Mouse (Mus musculus): ENCODE data around the gene Ormdl3. TPM values are rescaled to one million over a fixed set of nuclear protein-coding genes. Genes with fewer than 3 reads are reported as not detected.
A peak's percentile ranks its signal among the peaks of the same experiment; 100 is the strongest.

The Ormdl3 gene
- polyA plus RNA-seq, 1 experiment, result 60.2 TPM

DNA sequence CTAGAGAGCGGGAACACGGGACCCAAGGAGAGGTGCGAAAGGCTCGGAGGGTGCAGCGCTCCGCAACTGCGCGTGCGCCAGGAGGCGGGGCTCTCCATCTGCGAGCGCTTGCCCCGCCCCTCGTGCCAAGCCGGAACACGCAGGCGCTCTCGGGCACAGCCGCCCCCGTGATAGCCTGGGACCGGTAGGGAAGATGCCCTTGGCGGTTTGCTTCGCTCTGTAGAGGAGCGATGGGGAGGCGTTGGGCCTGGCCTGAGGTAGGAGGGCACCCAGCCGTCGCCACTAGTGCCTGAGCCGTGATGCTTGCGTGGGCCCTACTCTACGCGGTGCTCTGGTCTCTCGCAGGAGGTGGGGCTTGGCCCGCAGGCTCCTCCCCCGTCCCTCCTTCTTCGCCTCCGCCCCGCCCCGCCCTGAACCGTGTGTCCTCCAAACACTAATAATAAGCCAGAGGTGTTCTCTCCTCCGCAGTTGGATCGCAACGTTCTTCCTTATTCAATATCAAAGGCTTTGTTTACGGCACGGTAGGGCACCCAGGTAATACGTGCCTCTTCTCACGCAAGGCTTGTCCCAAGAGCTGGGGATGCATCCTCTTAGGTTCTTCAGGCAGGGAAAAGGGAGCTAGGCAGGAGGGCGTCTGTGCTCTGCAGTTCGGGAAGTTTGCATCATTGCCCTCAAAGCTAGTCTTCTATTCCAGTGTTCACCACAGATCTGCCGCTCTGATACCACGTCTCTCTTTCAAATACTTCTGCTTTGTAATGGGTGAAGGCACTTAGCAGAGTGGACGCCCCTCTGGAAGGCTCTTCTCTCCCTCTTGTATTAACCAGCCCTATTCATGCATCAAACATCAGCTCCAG lies 36.0 kb downstream of the Ormdl3 start, which contains the start of gene Zpbp2:
Zpbp2 (plus strand) TSS at position 123 of the 854 bp plus-strand sequence.
- peak; percentile 83 for DNase-seq
- H3K4me1 ChIP-seq (ENCODE audit: control insufficient read depth, insufficient read depth, low read length), result no peaks in the 10 kb centered on the region; the same call in 1 of the 2 replicates
- H3K27ac ChIP-seq (ENCODE audit: insufficient read depth, low read depth, low read length), result no peak within 1 kb of the TSS
- WGBS, result 1% methylated on average over 51 of the region's 51 CpGs
- H3K4me3 ChIP-seq (ENCODE audit: insufficient read depth, low read depth, low read length), result peak within 1 kb of the TSS; percentile 87
- H3K36me3 ChIP-seq (ENCODE audit: control insufficient read depth, insufficient read depth, low read length), result no peaks in the 10 kb centered on the region
- TF ChIP-seq POLR2A (IDR thresholded peaks at IDR 0.05; ENCODE audit: low read depth, low read length) (no peak), CTCF (conservative IDR thresholded peaks at IDR 0.05; ENCODE audit: insufficient read depth, insufficient read length, low read depth, low read length) (no peak)
- H3K27me3 ChIP-seq (replicated peaks; ENCODE audit: control insufficient read depth, insufficient read depth, low read length), result peaks cover 8% of the 10 kb centered on the region

DNA sequence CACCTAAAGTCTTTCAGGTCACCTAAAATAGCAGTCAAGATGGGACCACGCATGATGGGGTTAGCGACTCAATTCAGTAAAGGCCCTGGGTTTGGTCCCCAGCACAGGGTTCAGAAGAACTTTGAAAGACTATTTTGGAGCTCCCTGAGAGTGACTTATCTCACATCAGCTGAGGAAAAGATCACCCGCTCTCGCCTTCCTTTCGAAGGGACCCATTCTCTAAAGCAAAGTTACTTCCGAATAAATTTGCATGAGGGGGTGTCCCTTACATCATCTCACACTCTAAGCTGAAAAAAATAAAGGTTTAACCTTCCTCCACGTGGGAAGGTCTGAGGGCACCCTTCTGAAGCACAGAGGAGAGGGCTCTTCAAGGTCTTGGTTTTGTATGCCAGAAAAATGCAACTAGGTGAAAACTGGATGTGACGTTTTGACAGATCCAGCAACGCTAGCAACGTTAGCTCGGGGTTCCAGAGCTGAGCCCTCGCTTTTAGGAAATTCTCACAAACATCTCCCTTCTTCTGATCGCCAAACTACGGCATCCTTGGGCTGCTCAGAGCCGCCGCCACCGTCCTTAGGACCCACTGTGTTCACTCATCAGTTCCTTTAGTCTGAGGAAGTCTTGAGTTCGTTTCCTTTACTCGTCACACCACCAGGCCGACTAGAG lies 36.7 kb downstream of the Ormdl3 start:
- H3K27ac ChIP-seq (ENCODE audit: insufficient read depth, low read depth, low read length), result no peak overlapping the region
- 21% methylated on average over 20 of the region's 20 CpGs for WGBS

DNA sequence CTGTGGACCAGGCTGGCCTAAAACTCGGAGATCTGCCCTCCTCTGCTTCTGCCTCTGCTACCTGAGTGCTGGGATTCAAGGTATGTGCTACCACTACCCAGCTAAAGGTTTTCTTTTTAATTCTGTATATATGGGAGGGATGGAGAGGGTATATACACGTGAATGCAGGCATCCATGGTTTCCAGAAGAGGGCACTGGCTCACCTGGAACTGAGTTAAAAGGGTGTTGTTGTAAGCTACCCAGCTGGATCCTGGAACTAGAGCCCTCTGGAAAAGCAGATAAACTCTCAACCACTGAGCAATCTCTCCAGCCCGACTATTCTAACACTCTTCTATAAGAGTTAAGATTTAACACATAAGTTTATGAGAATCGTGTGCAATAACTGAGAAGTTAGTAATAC lies 37.8 kb downstream of the Ormdl3 start:
- WGBS, result 72% methylated on average over 4 of the region's 4 CpGs
- Histone ChIP-seq H3K36me3 (ENCODE audit: control insufficient read depth, insufficient read depth, low read length) (no peaks in the 10 kb centered on the region), H3K4me1 (ENCODE audit: control insufficient read depth, insufficient read depth, low read length) (no peaks in the 10 kb centered on the region; the same call in 1 of the 2 replicates), H3K27me3 (replicated peaks; ENCODE audit: control insufficient read depth, insufficient read depth, low read length) (peaks cover 16% of the 10 kb centered on the region), H3K4me3 (ENCODE audit: insufficient read depth, low read depth, low read length) (no peak overlapping the region), H3K27ac (ENCODE audit: insufficient read depth, low read depth, low read length) (no peak overlapping the region)
- TF ChIP-seq POLR2A (IDR thresholded peaks at IDR 0.05; ENCODE audit: low read depth, low read length) (no peak), CTCF (conservative IDR thresholded peaks at IDR 0.05; ENCODE audit: insufficient read depth, insufficient read length, low read depth, low read length) (peak; percentile 27; the same call in 1 of the 2 replicates)
- DNase-seq, result no peak

More for the DNA sequence above, 36.7 kb downstream of the Ormdl3 start:
- H3K4me1 ChIP-seq (ENCODE audit: control insufficient read depth, insufficient read depth, low read length), result no peaks in the 10 kb centered on the region; the same call in 1 of the 2 replicates
- no peak for DNase-seq
- no peaks in the 10 kb centered on the region for H3K36me3 ChIP-seq (ENCODE audit: control insufficient read depth, insufficient read depth, low read length)
- H3K4me3 ChIP-seq (ENCODE audit: insufficient read depth, low read depth, low read length), result peak overlapping the region; percentile 87
- H3K27me3 ChIP-seq (replicated peaks; ENCODE audit: control insufficient read depth, insufficient read depth, low read length), result peaks cover 14% of the 10 kb centered on the region
- TF ChIP-seq CTCF (conservative IDR thresholded peaks at IDR 0.05; ENCODE audit: insufficient read depth, insufficient read length, low read depth, low read length), result no peak
- no peak for TF ChIP-seq POLR2A (IDR thresholded peaks at IDR 0.05; ENCODE audit: low read depth, low read length)

DNA sequence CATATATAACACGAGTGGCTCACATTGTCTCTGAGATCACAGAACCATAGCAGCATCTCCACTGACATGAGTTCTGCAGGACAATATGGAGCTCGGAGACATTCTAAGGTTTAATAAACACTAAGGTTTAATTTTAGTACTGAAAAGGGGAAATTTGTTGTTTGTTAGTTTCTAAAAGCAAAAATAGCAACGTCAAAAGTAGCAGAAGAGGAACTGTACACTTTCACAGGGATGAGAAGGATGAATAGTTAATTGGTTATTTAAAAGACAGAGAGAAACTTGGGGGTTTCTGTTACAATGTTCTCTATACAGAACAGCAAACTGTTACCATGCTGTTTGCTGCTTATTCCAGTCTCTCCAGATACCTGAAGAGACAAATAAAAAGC lies 39.9 kb downstream of the Ormdl3 start:
- 59% methylated on average over 3 of the region's 3 CpGs for WGBS
- no peak for DNase-seq
- Histone ChIP-seq H3K4me3 (ENCODE audit: insufficient read depth, low read depth, low read length) (no peak overlapping the region), H3K4me1 (ENCODE audit: control insufficient read depth, insufficient read depth, low read length) (no peaks in the 10 kb centered on the region; the same call in 1 of the 2 replicates), H3K27ac (ENCODE audit: insufficient read depth, low read depth, low read length) (no peak overlapping the region), H3K36me3 (ENCODE audit: control insufficient read depth, insufficient read depth, low read length) (no peaks in the 10 kb centered on the region), H3K27me3 (replicated peaks; ENCODE audit: control insufficient read depth, insufficient read depth, low read length) (peaks cover 16% of the 10 kb centered on the region)
- no peak for TF ChIP-seq POLR2A (IDR thresholded peaks at IDR 0.05; ENCODE audit: low read depth, low read length)
- TF ChIP-seq CTCF (conservative IDR thresholded peaks at IDR 0.05; ENCODE audit: insufficient read depth, insufficient read length, low read depth, low read length), result no peak

DNA sequence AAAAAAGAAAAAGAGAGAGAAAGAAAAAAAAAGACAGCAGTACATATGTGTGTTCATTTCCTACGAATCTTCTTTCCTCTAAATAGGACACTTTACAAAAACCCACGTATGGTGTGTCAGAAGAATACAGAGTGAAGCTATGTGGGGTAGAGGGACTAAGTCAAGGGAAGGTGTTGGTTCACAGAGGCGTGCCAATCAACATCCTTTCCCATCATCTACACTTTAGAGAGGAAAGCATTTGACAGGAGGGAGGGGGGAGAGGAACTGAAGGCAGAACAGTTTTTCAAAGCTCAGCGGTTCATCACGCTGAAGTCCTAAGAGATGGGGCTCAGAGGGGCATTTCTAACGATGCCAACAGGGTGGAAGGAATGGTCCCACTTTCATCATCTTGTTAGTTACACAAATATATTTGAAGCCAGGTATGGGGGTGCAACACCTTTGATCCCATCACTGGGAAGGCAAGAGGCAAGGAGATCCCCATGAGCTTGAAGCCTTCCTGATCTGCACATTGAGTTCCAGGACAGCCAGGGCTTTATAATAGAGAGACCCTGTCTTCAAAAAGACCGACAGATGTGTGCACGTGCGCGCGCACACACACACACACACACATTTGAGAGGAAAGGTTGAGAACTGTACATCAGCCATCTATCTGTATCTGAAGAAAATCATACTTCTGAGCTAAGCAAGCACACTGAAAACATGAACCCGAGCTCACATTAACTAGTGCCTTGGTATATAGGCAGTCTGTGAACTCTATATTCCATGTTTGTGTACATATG lies 40.5 kb downstream of the Ormdl3 start:
- TF ChIP-seq POLR2A (IDR thresholded peaks at IDR 0.05; ENCODE audit: low read depth, low read length) (no peak), CTCF (conservative IDR thresholded peaks at IDR 0.05; ENCODE audit: insufficient read depth, insufficient read length, low read depth, low read length) (no peak)
- Histone ChIP-seq H3K4me3 (ENCODE audit: insufficient read depth, low read depth, low read length) (no peak overlapping the region), H3K36me3 (ENCODE audit: control insufficient read depth, insufficient read depth, low read length) (no peaks in the 10 kb centered on the region), H3K4me1 (ENCODE audit: control insufficient read depth, insufficient read depth, low read length) (no peaks in the 10 kb centered on the region; the same call in 1 of the 2 replicates), H3K27me3 (replicated peaks; ENCODE audit: control insufficient read depth, insufficient read depth, low read length) (peaks cover 16% of the 10 kb centered on the region), H3K27ac (ENCODE audit: insufficient read depth, low read depth, low read length) (no peak overlapping the region)
- 52% methylated on average over 12 of the region's 12 CpGs for WGBS
- no peak for DNase-seq

DNA sequence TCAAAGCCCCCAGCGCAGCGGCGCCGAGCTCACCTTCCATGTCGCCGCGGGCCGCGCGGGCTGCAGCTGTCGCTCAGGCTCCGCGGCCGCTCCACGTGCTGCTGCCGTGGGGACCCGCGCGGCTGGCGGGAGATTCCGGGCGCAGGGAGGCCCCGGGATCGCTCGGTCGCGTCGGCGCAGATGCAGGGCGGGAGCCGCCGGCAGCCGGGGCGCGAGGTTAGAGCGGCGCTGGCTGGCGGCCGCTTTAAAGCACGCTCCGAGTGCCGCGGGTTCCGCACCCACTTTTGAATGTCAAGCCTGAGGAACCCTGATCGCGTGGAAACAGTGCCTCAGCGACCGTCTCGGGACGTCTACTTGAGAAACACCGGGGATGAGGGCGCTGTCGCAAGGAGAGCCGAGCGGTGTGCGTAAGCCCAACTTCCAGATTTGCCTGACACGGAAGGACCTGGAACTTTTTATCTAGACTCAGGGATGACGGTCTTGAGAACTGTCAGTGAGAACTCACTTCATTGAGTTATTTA lies 41.4 kb downstream of the Ormdl3 start, which contains the start of gene Ikzf3:
Ikzf3 (minus strand) TSS at position 321 of the 521 bp plus-strand sequence.
- H3K4me1 ChIP-seq (ENCODE audit: control insufficient read depth, insufficient read depth, low read length), result no peaks in the 10 kb centered on the region; the same call in 1 of the 2 replicates
- DNase-seq, result peak; percentile 18
- H3K4me3 ChIP-seq (ENCODE audit: insufficient read depth, low read depth, low read length), result peak within 1 kb of the TSS; percentile 26
- 2% methylated on average over 58 of the region's 58 CpGs for WGBS
- no peak for TF ChIP-seq CTCF (conservative IDR thresholded peaks at IDR 0.05; ENCODE audit: insufficient read depth, insufficient read length, low read depth, low read length)
- no peak for TF ChIP-seq POLR2A (IDR thresholded peaks at IDR 0.05; ENCODE audit: low read depth, low read length)
- H3K36me3 ChIP-seq (ENCODE audit: control insufficient read depth, insufficient read depth, low read length), result no peaks in the 10 kb centered on the region
- H3K27me3 ChIP-seq (replicated peaks; ENCODE audit: control insufficient read depth, insufficient read depth, low read length), result peaks cover 16% of the 10 kb centered on the region
- H3K27ac ChIP-seq (ENCODE audit: insufficient read depth, low read depth, low read length), result no peak within 1 kb of the TSS
